Mouse (Mus musculus) erythroblast, embryonic 14.5 days (primary cell): ENCODE measurements around the gene Aagab. TPM values are rescaled to one million over a fixed set of nuclear protein-coding genes. Genes with fewer than 3 reads are reported as not detected.

Experiments used
- H3K27me3 ChIP-seq: 2 replicates; pipeline ENCODE4 v1.6.1; 2012; ENCODE audit warnings: inconsistent platforms; ENCODE audit not compliant: control insufficient read depth
- H3K36me3 ChIP-seq: 2 replicates; pipeline ENCODE4 v1.6.1; 2012; ENCODE audit warnings: mild to moderate bottlenecking, inconsistent platforms; ENCODE audit not compliant: control insufficient read depth
- H3K4me1 ChIP-seq: 2 replicates; pipeline ENCODE4 v1.6.1; 2012; ENCODE audit warnings: inconsistent platforms; ENCODE audit not compliant: control insufficient read depth
- H3K4me3 ChIP-seq: replicated peaks from 2 replicates; pipeline ENCODE3; 2012; ENCODE audit warnings: moderate library complexity, mild to moderate bottlenecking, inconsistent platforms
- H3K9me3 ChIP-seq: 2 replicates; pipeline ENCODE4 v1.6.1; 2012; ENCODE audit warnings: low read length, inconsistent platforms, mixed read lengths; ENCODE audit not compliant: control insufficient read depth
- GATA1 ChIP-seq: IDR thresholded peaks from 2 replicates; pipeline ENCODE4 v1.6.1; 2012; ENCODE audit warnings: low read length, inconsistent platforms, mixed read lengths
- TAL1 ChIP-seq: IDR thresholded peaks from 3 replicates; pipeline ENCODE4 v1.6.1; 2012; ENCODE audit warnings: low read length, inconsistent platforms, mixed read lengths
- polyA plus RNA-seq: library from polyadenylated mRNA; stranded (reverse); fragments of >175 nt; gene quantifications from 2 replicates; pipeline ENCODE4 v1.2.3, GENCODE M21; 2012

Gene Aagab
- polyA plus RNA-seq, 1 experiment, result 0.41 TPM

GRCm38 (mm10) chr9:63571895-63572294, 30.6 kb upstream of the Aagab start:
- no peaks in the 10 kb centered on the region for H3K36me3 ChIP-seq
- TF ChIP-seq GATA1, result no peak
- TF ChIP-seq TAL1, result no peak
- no peaks in the 10 kb centered on the region for H3K9me3 ChIP-seq
- H3K4me3 ChIP-seq, result no peak overlapping the region
- H3K27me3 ChIP-seq, result no peaks in the 10 kb centered on the region
- H3K4me1 ChIP-seq, result no peaks in the 10 kb centered on the region

- no peaks in the 10 kb centered on the region for H3K36me3 ChIP-seq
- no peak overlapping the region for H3K4me3 ChIP-seq
- no peaks in the 10 kb centered on the region for H3K4me1 ChIP-seq
- no peak for TF ChIP-seq GATA1
- no peak for TF ChIP-seq TAL1
- H3K27me3 ChIP-seq, result no peaks in the 10 kb centered on the region
- H3K9me3 ChIP-seq, result no peaks in the 10 kb centered on the region
Observed at GRCm38 (mm10) chr9:63572874-63573273, 29.6 kb upstream of the Aagab start.

GRCm38 (mm10) chr9:63577469-63577868, 25.0 kb upstream of the Aagab start:
- H3K36me3 ChIP-seq, result no peaks in the 10 kb centered on the region
- H3K9me3 ChIP-seq, result no peaks in the 10 kb centered on the region
- no peaks in the 10 kb centered on the region for H3K27me3 ChIP-seq
- no peaks in the 10 kb centered on the region for H3K4me1 ChIP-seq
- H3K4me3 ChIP-seq, result no peak overlapping the region
- no peak for TF ChIP-seq TAL1
- TF ChIP-seq GATA1, result no peak

- Histone ChIP-seq H3K9me3 (no peaks in the 10 kb centered on the region), H3K4me1 (no peaks in the 10 kb centered on the region), H3K36me3 (no peaks in the 10 kb centered on the region), H3K27me3 (no peaks in the 10 kb centered on the region), H3K4me3 (no peak overlapping the region)
- TF ChIP-seq TAL1 (no peak), GATA1 (no peak)
Observed at GRCm38 (mm10) chr9:63579644-63580043, 22.8 kb upstream of the Aagab start.

- H3K9me3 ChIP-seq, result no peaks in the 10 kb centered on the region
- no peak for TF ChIP-seq TAL1
- no peak for TF ChIP-seq GATA1
- H3K27me3 ChIP-seq, result no peaks in the 10 kb centered on the region
- no peaks in the 10 kb centered on the region for H3K4me1 ChIP-seq
- H3K36me3 ChIP-seq, result no peaks in the 10 kb centered on the region
- H3K4me3 ChIP-seq, result no peak overlapping the region
Observed at GRCm38 (mm10) chr9:63580046-63580445, 22.4 kb upstream of the Aagab start.

GRCm38 (mm10) chr9:63581778-63582177, 20.7 kb upstream of the Aagab start:
- Histone ChIP-seq H3K9me3 (no peaks in the 10 kb centered on the region), H3K27me3 (no peaks in the 10 kb centered on the region), H3K4me1 (no peaks in the 10 kb centered on the region), H3K4me3 (no peak overlapping the region), H3K36me3 (no peaks in the 10 kb centered on the region)
- TF ChIP-seq GATA1 (no peak), TAL1 (no peak)

- no peaks in the 10 kb centered on the region for H3K27me3 ChIP-seq
- TF ChIP-seq GATA1 (no peak), TAL1 (no peak)
- H3K4me3 ChIP-seq, result no peak overlapping the region
- H3K36me3 ChIP-seq, result no peaks in the 10 kb centered on the region
- H3K4me1 ChIP-seq, result no peaks in the 10 kb centered on the region
- H3K9me3 ChIP-seq, result no peaks in the 10 kb centered on the region
Observed at GRCm38 (mm10) chr9:63585251-63585650, 17.2 kb upstream of the Aagab start.

- Histone ChIP-seq H3K4me1 (no peaks in the 10 kb centered on the region), H3K27me3 (no peaks in the 10 kb centered on the region), H3K4me3 (no peak overlapping the region), H3K36me3 (no peaks in the 10 kb centered on the region), H3K9me3 (peaks cover 4% of the 10 kb centered on the region; the same call in 1 of the 2 replicates)
- no peak for TF ChIP-seq GATA1
Observed at GRCm38 (mm10) chr9:63589209-63589608, 13.3 kb upstream of the Aagab start.

GRCm38 (mm10) chr9:63590592-63590991, 11.9 kb upstream of the Aagab start:
- no peaks in the 10 kb centered on the region for H3K27me3 ChIP-seq
- H3K36me3 ChIP-seq, result no peaks in the 10 kb centered on the region
- no peak overlapping the region for H3K4me3 ChIP-seq
- no peak for TF ChIP-seq GATA1
- no peak for TF ChIP-seq TAL1
- no peaks in the 10 kb centered on the region for H3K4me1 ChIP-seq
- peaks cover 4% of the 10 kb centered on the region; the same call in 1 of the 2 replicates for H3K9me3 ChIP-seq

- H3K36me3 ChIP-seq, result no peaks in the 10 kb centered on the region
- H3K4me1 ChIP-seq, result no peaks in the 10 kb centered on the region
- TF ChIP-seq GATA1 (no peak), TAL1 (no peak)
- no peak overlapping the region for H3K4me3 ChIP-seq
- H3K9me3 ChIP-seq, result peaks cover 4% of the 10 kb centered on the region; the same call in 1 of the 2 replicates
- no peaks in the 10 kb centered on the region for H3K27me3 ChIP-seq
Observed at GRCm38 (mm10) chr9:63591661-63592256, 10.7 kb upstream of the Aagab start.
